ENCODE assay signal across 23 mouse cellular contexts in the genomic region with DNA sequence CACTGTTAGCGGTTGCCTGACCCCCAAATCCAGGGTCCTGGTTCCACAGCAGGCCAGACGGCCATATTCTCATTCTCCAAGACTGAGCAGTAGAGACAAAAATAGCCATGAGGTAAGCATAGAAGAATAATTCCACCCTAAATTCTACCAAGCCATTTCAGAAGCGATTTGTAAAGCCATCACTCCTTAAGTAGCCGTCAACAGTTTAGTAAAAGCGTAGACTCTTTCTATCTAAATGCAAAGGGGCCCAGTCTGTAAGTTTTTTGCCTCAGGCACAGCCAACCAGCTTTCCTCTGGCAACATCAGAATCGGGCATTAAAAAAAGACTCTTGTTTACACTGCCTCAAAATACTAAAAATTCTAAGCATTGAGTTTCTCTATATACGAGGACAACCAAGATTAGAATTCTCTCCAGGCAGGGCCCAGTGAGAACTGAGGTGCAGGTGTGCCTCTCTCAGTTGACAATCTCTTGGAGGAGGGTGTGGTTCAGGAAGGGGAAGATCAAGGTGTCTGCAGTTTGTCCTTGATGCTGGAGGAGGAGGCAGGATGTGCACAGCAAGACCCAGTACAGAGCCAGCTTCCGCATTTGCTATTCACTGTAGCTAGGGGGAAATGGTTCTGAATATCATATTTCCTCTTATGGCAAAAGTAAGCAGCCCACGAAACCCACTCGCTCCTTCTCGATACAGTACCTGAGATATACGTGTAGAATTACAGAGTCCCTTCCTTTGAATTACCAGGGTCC. TPM values are rescaled to one million over a fixed set of nuclear protein-coding genes. Genes with fewer than 3 reads are reported as not detected.
A peak's percentile ranks its signal among the peaks of the same experiment; 100 is the strongest.
DNase-seq lines count a peak whose midpoint lies in the region; ATAC-seq and TF ChIP-seq lines count a peak whose summit lies in the region.
"Had no signal": no experiment of that assay in that cellular context is flagged by ENCODE, and none has a peak within 500 bp of the region (broad histone marks: within the 10 kb centered on the region; RNA-seq: fewer than 3 reads in every experiment).

No protein-coding gene starts in this region.

- no peak overlapping the region for H3K27ac ChIP-seq in ES-Bruce4 (ENCODE audit: insufficient read depth, low read length)
- H3K27ac ChIP-seq: embryonic facial prominence, embryonic 15.5 days; hindbrain, embryonic 15.5 days; midbrain, embryonic 12.5 days; stomach, embryonic 15.5 days had no signal

- no peak for TF ChIP-seq POLR2A in ES-Bruce4 (IDR thresholded peaks at IDR 0.05; ENCODE audit: insufficient read depth, low read length)

- no peak for TF ChIP-seq CTCF in ES-Bruce4 (IDR thresholded peaks at IDR 0.05; ENCODE audit: low read depth, low read length)

- H3K36me3 ChIP-seq in ES-Bruce4 (ENCODE audit: control insufficient read depth, insufficient read depth, low read length, poor library complexity, severe bottlenecking) = no peaks in the 10 kb centered on the region
- H3K36me3 ChIP-seq: embryonic facial prominence, embryonic 15.5 days; G1E; hindbrain, embryonic 15.5 days; midbrain, embryonic 12.5 days; stomach, embryonic 15.5 days had no signal

- no peak overlapping the region for H3K4me3 ChIP-seq in ES-Bruce4 (ENCODE audit: low read depth, low read length)
- H3K4me3 ChIP-seq: embryonic facial prominence, embryonic 15.5 days; hindbrain, embryonic 15.5 days; midbrain, embryonic 12.5 days; stomach, embryonic 15.5 days had no signal

- H3K9ac ChIP-seq in ES-Bruce4 (ENCODE audit: low read depth, poor library complexity, severe bottlenecking) = no peak overlapping the region
- H3K9ac ChIP-seq: embryonic facial prominence, embryonic 15.5 days; hindbrain, embryonic 15.5 days; midbrain, embryonic 12.5 days; stomach, embryonic 15.5 days had no signal

- no peaks in the 10 kb centered on the region for H3K27me3 ChIP-seq in ES-Bruce4 (ENCODE audit: control insufficient read depth, insufficient read depth, low read length, poor library complexity, severe bottlenecking)
- H3K27me3 ChIP-seq: embryonic facial prominence, embryonic 15.5 days; hindbrain, embryonic 15.5 days; midbrain, embryonic 12.5 days; stomach, embryonic 15.5 days had no signal

- DNase-seq in B cell, adult 2 months = peak; percentile 5 to 15
- peak; percentile 40 for DNase-seq in thymus, postnatal 0 days (ENCODE audit: low spot score)
- no peak for DNase-seq in liver
- DNase-seq in embryo, embryonic 11 days = no peak
- no peak for DNase-seq in cerebellum, adult 9-11 months
- no peak for DNase-seq in retina, postnatal 1 day
- DNase-seq: adrenal gland, postnatal 10 days; cerebellum, adult 2 months; gastrocnemius, postnatal 14 days; heart, postnatal 14 days; kidney, adult 2 months; kidney, postnatal 4 days; left cerebral cortex, postnatal 4 days; lung, adult 2 months; lung, postnatal 36 days; right cerebral cortex, postnatal 4 days had no signal

- no peaks in the 10 kb centered on the region for H3K9me3 ChIP-seq in ES-Bruce4 (replicated peaks; ENCODE audit: control insufficient read depth, insufficient read depth, low read length, poor library complexity, severe bottlenecking)
- H3K9me3 ChIP-seq: embryonic facial prominence, embryonic 15.5 days; G1E; hindbrain, embryonic 15.5 days; midbrain, embryonic 12.5 days; stomach, embryonic 15.5 days had no signal

- TF ChIP-seq EP300 in ES-Bruce4 (IDR thresholded peaks at IDR 0.05; ENCODE audit: insufficient read depth, low read depth, low read length) = peak; percentile 73

- H3K4me1 ChIP-seq in ES-Bruce4 (ENCODE audit: control insufficient read depth, insufficient read depth, low read length) = no peaks in the 10 kb centered on the region
- H3K4me1 ChIP-seq: embryonic facial prominence, embryonic 15.5 days; stomach, embryonic 15.5 days had no signal

- ATAC-seq in hematopoietic stem cell, adult 5-6 weeks (replicated peaks in 1 of 2; ENCODE audit: insufficient read depth in 1 of 2, low FRiP score in 2 of 2, low TSS enrichment in 1 of 2, low read depth in 1 of 2, poor library complexity in 2 of 2, severe bottlenecking in 2 of 2) = peak; percentile 60 to 65

RNA-seq across cellular contexts. Expression of a gene that starts 42.1 kb away (rescaled TPM):
- 34.2 and 36.7 TPM in 2 replicates for polyA plus RNA-seq in ES-Bruce4 (2011; ENCODE audit: insufficient read depth, insufficient read length, low read depth, missing spikeins)
- total RNA-seq in hematopoietic stem cell, adult 5-6 weeks (2017) = 34.2 and 56.2 TPM in 2 replicates
- polyA plus RNA-seq in thymus, postnatal 0 days (2015; fragmentation: Nextera tagmentation; extraction: Ambion mirVana) = 18.4 and 22.1 TPM in 2 replicates

Comparison
In these comparisons a context has a peak if more than half of its experiments do, and no peak if none do; other contexts are left out.
1. DNase-seq: peak in B cell, adult 2 months (2 of 2) and thymus, postnatal 0 days (single experiment); none in liver (single experiment), embryo, embryonic 11 days (single experiment), cerebellum, adult 9-11 months (single experiment) and retina, postnatal 1 day (single experiment).